Mouse (Mus musculus): ENCODE data around the gene Ddx39b. TPM values are rescaled to one million over a fixed set of nuclear protein-coding genes. Genes with fewer than 3 reads are reported as not detected.

Ddx39b gene
- polyA plus RNA-seq, 1 experiment from 2014 or later = 488 TPM

DNA sequence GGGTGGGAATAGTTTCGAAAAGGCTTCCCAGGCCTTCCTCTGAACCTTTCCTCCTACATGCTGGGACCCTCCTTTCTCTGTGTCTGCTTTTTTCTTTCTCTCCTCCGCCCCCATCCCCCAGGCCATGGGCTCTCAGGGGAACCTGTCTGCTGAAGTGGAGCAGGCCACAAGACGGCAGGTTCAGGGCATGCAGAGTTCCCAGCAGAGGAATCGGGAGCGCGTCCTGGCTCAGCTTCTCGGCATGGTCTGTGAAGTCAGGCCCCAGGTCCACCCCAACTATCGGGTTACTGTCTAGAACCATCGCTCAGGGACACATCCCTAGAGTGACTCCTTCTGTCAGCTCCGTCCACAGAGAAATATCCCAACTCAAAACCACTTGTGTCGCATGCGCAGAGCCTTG is 4.0 kb upstream of the Ddx39b start:
- H3K9me3 ChIP-seq (replicated peaks) = no peaks in the 10 kb centered on the region
- no peak overlapping the region for H3K4me3 ChIP-seq
- 0 out of 2 replicates have a peak, but pooled peaks cover 7% of the 10 kb centered on the region for H3K36me3 ChIP-seq
- H3K4me2 ChIP-seq (replicated peaks) = 0 out of 2 replicates have a peak overlapping the region, but pooled peaks have one; percentile 5
- no peaks in the 10 kb centered on the region for H3K27me3 ChIP-seq
- no peak overlapping the region for H3K27ac ChIP-seq
- no peak overlapping the region for H3K9ac ChIP-seq
- H3K4me1 ChIP-seq = peaks cover 37% of the 10 kb centered on the region
- WGBS = 89% methylated on average over 12 of the region's 12 CpGs
- ATAC-seq (ENCODE audit: low FRiP score) = no peak

DNA sequence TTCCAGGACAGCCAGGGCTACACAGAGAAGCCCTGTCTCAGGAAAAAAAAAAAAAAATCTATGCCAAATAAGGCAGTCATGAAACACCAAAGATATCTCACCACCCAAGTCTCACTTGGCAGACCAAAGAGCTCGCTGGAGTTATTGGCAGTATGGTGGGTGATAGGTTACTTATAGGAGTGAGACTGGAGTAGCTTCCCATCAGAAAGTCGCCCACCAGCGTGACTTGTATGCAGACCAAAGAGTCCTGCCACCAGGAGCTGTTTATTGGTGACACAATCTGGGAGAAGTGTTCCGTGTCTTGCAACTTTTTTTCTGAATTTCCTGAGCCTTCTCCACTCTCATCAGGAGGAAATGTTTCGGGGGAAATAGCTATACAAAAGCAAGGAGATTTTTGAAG is 1.8 kb upstream of the Ddx39b start:
- Histone ChIP-seq H3K27me3 (no peaks in the 10 kb centered on the region), H3K4me3 (no peak overlapping the region), H3K9ac (no peak overlapping the region), H3K4me2 (replicated peaks) (no peak overlapping the region), H3K36me3 (peaks cover 16% of the 10 kb centered on the region), H3K4me1 (peaks cover 34% of the 10 kb centered on the region), H3K9me3 (replicated peaks) (no peaks in the 10 kb centered on the region), H3K27ac (no peak overlapping the region)
- 87% methylated on average over 5 of the region's 5 CpGs for WGBS
- ATAC-seq (ENCODE audit: low FRiP score) = no peak

DNA sequence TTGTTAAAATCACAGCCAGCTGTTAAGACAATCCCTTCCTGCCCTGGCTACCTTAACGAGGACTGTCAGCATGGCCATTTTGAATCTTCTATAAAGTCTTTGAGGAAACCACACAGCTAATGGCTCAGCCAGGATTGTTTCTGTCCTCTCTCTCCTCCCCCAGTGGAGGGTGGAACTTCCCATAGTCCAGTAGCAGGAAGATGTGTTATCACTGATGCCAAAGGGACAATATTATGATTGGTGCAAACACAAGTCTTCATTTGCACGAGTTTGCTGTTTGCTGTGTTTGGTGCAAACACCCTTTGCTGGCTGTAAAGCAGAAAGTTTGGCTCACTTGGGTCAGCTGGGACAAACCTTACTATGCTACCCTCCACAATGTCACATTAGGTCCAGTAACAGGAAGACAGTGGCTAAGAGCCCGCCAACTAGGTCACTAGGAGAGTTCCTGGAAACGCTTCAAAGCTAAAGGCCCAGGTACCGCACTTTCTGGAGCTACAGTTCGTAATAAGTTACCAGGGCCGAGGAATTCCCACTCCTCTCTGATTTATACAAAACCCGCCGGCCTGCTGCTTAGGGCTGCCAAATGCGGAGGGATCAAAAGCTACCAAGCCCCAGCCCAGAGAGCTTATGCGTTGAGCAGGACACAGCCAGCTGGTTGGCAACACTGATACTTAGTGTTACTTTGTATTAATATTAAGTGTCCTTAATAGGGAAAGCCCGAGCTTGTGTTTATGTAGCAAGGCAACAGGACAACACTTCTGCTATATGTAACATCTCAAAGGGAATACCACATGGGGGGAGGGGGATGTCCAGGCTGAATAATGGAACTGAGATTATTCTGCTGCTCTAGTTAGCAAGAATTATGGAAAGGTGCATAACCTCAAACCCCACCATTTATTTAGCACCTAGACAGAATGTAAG is 902 bp upstream of the Ddx39b start:
- peak overlapping the region; percentile 75 for H3K4me3 ChIP-seq
- WGBS = 30% methylated on average over 12 of the region's 12 CpGs
- H3K27me3 ChIP-seq = no peaks in the 10 kb centered on the region
- peaks cover 24% of the 10 kb centered on the region for H3K36me3 ChIP-seq
- peaks cover 38% of the 10 kb centered on the region for H3K4me1 ChIP-seq
- H3K4me2 ChIP-seq (replicated peaks) = peak overlapping the region; percentile 92
- ATAC-seq (ENCODE audit: low FRiP score) = peak; percentile 2; the same call in 1 of the 2 replicates
- no peaks in the 10 kb centered on the region for H3K9me3 ChIP-seq (replicated peaks)
- H3K27ac ChIP-seq = peak overlapping the region; percentile 98
- peak overlapping the region; percentile 96 for H3K9ac ChIP-seq

DNA sequence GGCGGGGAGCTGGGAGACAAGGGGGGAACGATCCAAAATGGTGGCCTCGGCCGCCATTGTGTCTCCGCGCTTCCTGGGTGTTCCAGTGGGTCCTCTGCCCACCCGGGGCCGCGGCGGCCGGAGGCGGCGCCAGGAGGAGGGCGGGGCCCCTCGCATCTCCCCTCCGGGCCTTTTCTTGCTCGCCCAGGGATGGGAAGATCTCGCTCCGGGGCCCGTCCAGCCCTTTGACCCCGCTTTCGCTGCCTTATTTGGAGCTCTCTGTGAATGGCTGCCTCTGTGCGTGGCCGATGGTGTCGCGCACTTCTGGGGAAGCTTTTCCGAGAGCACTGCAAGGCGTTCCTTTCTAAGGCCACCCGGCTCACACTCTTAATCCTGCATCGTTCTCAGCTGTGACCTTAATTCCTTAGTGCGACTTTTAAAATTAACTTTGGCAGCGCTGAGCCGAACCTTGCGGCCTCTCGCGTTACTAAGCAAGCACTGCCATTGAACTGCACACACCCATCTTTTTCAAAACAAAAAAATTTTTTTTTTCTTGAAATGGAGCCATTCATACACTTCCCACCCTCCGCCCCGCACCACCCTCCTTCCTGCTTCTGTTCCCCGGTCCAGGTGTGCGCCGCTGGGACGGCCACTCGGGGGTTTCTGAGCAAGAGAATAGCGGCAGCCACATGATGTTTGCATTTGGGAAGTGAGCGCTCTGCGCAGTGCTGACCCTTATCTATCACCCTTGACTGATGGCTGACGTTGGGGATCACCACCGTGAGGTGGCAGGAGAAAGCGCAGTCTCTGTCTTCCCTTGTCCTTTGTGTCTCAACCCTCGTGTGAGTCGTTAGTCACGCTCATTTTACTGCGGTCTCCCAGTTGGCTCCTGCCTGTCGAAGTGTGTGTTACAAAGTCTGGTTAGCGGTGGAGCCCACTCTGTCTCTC is 732 bp downstream of the Ddx39b start:
- Histone ChIP-seq H3K4me1 (peaks cover 43% of the 10 kb centered on the region), H3K36me3 (peaks cover 40% of the 10 kb centered on the region), H3K9me3 (replicated peaks) (no peaks in the 10 kb centered on the region), H3K4me2 (replicated peaks) (peak overlapping the region; percentile 92), H3K4me3 (peak overlapping the region; percentile 75), H3K27ac (peak overlapping the region; percentile 98), H3K27me3 (no peaks in the 10 kb centered on the region), H3K9ac (peak overlapping the region; percentile 96)
- ATAC-seq (ENCODE audit: low FRiP score) = peak; percentile 62
- under 1% methylated on average over 55 of the region's 55 CpGs for WGBS

DNA sequence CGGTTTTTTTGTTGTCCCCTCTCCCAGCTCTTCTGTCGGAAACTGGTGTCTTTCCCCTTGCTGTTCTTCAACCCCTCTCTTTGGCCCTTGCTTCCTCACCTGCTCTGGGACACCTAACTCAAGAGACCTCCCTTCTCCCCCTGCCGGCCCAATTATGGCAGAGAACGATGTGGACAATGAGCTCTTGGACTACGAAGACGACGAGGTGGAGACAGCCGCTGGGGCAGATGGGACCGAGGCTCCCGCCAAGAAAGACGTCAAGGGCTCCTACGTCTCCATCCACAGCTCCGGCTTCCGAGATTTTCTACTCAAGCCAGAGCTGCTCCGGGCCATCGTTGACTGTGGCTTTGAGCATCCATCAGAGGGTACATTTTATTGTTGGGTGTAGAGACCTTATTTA is 1.5 kb downstream of the Ddx39b start:
- Histone ChIP-seq H3K27ac (peak overlapping the region; percentile 98), H3K4me3 (peak overlapping the region; percentile 75), H3K36me3 (peaks cover 48% of the 10 kb centered on the region), H3K4me1 (peaks cover 43% of the 10 kb centered on the region), H3K4me2 (replicated peaks) (peak overlapping the region; percentile 92), H3K9ac (peak overlapping the region; percentile 96), H3K27me3 (no peaks in the 10 kb centered on the region), H3K9me3 (replicated peaks) (no peaks in the 10 kb centered on the region)
- ATAC-seq (ENCODE audit: low FRiP score) = peak; percentile 5; the same call in 1 of the 2 replicates
- 6% methylated on average over 16 of the region's 16 CpGs for WGBS

DNA sequence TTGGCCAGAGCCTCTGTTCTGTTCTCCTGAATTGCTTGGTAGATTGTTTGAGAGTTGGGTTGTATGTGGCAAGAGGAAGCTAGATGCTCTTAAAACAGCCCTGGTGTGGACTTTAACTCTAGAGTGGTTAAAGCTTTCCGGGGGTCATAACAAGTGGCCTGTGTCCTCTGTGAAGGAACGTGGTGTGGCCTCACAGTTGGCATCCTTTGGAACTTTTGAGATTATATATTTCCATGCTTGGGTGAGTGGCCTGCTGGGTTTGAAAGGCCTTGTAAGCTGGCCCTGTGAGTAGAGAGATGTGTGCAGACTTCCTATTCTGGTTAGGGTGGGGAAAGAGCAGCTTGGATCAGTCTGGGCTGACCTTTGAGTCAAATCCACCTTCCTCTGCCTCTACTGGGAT is 3.5 kb downstream of the Ddx39b start:
- H3K4me1 ChIP-seq = peaks cover 43% of the 10 kb centered on the region
- no peak overlapping the region for H3K27ac ChIP-seq
- 74% methylated on average over 2 of the region's 2 CpGs for WGBS
- H3K36me3 ChIP-seq = peaks cover 67% of the 10 kb centered on the region
- H3K9ac ChIP-seq = peak overlapping the region; percentile 96; the same call in 1 of the 2 replicates
- H3K4me3 ChIP-seq = peak overlapping the region; percentile 75
- H3K27me3 ChIP-seq = no peaks in the 10 kb centered on the region
- no peak for ATAC-seq (ENCODE audit: low FRiP score)
- H3K4me2 ChIP-seq (replicated peaks) = peak overlapping the region; percentile 92
- no peaks in the 10 kb centered on the region for H3K9me3 ChIP-seq (replicated peaks)

DNA sequence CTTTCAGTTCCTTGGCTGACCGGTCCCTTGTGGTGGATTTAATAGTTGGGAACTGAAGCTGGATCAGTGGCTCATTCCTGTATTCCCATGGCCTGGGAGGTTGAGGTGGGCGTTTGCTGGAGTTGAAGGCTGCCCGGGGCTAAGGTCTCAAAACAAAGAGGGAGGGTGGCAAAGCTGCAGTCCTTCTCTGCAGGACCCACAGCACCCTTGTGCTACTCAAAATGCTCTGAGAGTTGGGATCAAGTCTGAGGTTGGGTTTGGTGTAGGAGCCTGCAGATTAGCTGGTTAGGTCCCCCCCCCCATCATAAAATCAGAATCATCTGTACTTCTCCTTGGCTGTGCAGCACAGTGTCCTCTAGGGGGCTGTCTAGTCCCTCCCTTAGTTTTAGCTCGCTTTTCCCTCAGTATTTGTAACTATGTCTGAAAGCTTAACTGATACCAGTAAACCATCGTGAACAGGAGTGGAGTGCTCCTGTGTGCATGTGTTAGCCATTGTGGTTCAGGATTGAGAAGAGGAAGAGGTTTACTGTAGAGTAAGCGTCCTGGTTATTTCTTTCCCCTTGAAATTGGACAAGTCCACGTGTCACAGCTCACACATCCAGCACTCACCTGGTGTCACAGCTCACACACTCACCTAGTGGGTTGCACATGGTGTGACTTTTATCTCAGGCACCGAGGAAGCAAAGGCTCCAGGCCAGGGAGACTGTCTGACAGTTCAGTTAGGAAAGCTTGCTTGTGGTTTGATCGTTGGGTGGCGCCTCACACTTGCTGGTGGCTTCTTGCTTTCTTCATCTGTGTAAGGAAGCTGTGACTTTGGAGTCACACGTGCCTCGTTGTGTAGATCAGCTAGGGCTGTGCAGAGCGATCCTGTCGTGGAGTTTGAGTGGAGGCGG is 4.4 kb downstream of the Ddx39b start:
- Histone ChIP-seq H3K27me3 (no peaks in the 10 kb centered on the region), H3K4me3 (0 out of 2 replicates have a peak overlapping the region, but pooled peaks have one; percentile 75), H3K4me1 (peaks cover 36% of the 10 kb centered on the region), H3K27ac (no peak overlapping the region; the same call in 1 of the 2 replicates), H3K9ac (0 out of 2 replicates have a peak overlapping the region, but pooled peaks have one; percentile 37), H3K36me3 (peaks cover 77% of the 10 kb centered on the region), H3K4me2 (replicated peaks) (peak overlapping the region; percentile 92), H3K9me3 (replicated peaks) (no peaks in the 10 kb centered on the region)
- ATAC-seq (ENCODE audit: low FRiP score) = no peak
- 87% methylated on average over 15 of the region's 15 CpGs for WGBS

DNA sequence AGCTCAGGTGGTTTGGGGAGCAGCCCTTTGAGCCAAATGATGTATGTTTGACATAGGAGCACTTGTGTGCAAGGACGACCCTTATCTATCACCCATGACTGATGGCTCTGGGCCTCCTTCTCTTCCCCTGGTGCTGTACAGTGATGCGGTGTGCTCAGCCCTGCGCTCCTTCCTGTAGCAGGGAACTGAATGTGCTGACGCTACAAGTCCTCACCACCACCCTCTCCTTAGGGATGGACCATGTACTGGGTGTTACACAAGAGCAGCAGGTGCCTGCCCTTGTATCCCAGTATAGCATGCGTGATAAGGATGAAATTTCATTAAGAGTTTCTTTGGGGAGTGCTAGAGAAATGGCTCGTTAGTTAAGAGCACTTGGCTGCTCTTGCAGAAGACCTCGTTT is 5.6 kb downstream of the Ddx39b start:
- Histone ChIP-seq H3K9ac (no peak overlapping the region), H3K4me2 (replicated peaks) (no peak overlapping the region), H3K4me1 (peaks cover 36% of the 10 kb centered on the region), H3K4me3 (no peak overlapping the region), H3K27ac (no peak overlapping the region), H3K27me3 (no peaks in the 10 kb centered on the region), H3K36me3 (peaks cover 87% of the 10 kb centered on the region), H3K9me3 (replicated peaks) (no peaks in the 10 kb centered on the region)
- no peak for ATAC-seq (ENCODE audit: low FRiP score)
- WGBS = 91% methylated on average over 7 of the region's 7 CpGs

DNA sequence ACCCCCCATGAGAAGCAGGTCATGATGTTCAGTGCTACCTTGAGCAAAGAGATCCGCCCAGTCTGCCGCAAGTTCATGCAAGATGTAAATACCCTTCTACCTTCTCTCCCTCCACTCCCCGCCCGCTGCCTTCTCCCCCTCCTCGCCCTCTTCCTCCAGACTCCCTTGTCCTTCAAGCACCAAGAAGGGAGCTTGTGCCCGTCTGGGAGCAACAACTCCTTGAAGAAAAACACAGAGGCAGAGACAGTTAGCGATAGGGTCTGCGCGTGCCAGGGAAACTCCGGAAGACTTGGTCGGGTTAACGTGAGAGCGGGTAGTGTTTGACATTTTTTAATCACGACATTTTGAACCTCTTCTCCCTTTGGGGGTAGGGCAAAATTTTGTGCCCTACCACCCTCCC is 7.4 kb downstream of the Ddx39b start:
- no peak overlapping the region for H3K27ac ChIP-seq
- H3K9ac ChIP-seq = no peak overlapping the region
- H3K27me3 ChIP-seq = no peaks in the 10 kb centered on the region
- ATAC-seq (ENCODE audit: low FRiP score) = no peak
- peaks cover 97% of the 10 kb centered on the region for H3K36me3 ChIP-seq
- H3K4me2 ChIP-seq (replicated peaks) = no peak overlapping the region
- no peak overlapping the region for H3K4me3 ChIP-seq
- no peaks in the 10 kb centered on the region for H3K9me3 ChIP-seq (replicated peaks)
- peaks cover 27% of the 10 kb centered on the region for H3K4me1 ChIP-seq
- 86% methylated on average over 14 of the region's 14 CpGs for WGBS

DNA sequence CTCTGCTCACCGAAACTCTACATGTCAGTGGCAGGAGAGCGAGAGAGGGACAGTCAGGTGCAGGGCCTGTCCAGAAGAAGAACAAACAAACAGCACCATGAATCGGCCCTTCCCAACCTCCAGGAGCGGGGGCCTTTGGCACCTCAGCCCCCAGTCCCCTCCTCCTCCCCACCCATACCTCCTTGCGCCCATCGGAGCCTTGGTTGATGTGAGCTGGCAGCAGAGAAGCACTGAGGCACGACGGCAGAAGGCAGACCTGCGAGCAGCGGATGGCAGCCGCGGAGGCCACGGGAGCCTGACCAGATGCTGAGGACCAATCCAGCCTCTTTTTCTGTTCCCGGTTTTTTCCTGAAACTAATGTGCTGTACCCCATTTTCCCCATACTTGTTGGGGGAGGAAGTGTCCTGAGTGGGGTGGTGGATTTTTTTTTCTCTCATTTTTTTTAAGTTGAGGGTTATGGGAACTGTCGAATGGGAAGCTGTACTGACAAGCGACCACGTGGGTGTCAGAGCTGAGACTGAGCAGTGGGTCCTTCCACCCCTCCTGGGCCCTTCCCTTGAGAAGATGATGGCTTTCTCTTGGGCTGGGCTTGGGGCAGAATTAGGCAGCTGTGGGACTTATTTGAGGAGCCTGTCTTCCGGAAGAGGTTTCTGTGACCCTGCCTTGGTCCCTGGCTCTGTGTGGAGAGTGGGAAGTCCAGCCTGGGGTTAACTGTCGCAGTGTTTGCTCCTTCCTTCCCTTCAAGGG is 8.1 kb downstream of the Ddx39b start:
- peak overlapping the region; percentile 27; the same call in 1 of the 2 replicates for H3K9ac ChIP-seq
- H3K27me3 ChIP-seq = no peaks in the 10 kb centered on the region
- no peak overlapping the region for H3K4me3 ChIP-seq
- ATAC-seq (ENCODE audit: low FRiP score) = no peak
- WGBS = 89% methylated on average over 19 of the region's 19 CpGs
- H3K9me3 ChIP-seq (replicated peaks) = no peaks in the 10 kb centered on the region
- no peak overlapping the region for H3K4me2 ChIP-seq (replicated peaks)
- H3K36me3 ChIP-seq = peaks cover 94% of the 10 kb centered on the region
- no peak overlapping the region for H3K27ac ChIP-seq
- peaks cover 21% of the 10 kb centered on the region for H3K4me1 ChIP-seq
